Mouse (Mus musculus) neural tube, embryonic 12.5 days (tissue): ENCODE results near the gene Fdx1l. TPM values are rescaled to one million over a fixed set of nuclear protein-coding genes. Genes with fewer than 3 reads are reported as not detected.

Experiments used
- ATAC-seq: fragments of 200-750 bp; cut with Nextera tagmentation; 2 replicates; pipeline ENCODE4 v1.8.0; 2017; ENCODE audit warnings: low read depth, mild to moderate bottlenecking, moderate TSS enrichment, moderate library complexity; ENCODE audit not compliant: low FRiP score
- H3K27ac ChIP-seq: fragments of 300-500 bp; sonication (generic); 2 replicates; pipeline ENCODE4 v1.5.1; 2016
- H3K27me3 ChIP-seq: fragments of 300-500 bp; sonication (generic); replicated peaks from 2 replicates; pipeline ENCODE4 v1.6.1; 2016; ENCODE audit warnings: mild to moderate bottlenecking
- H3K36me3 ChIP-seq: fragments of 300-500 bp; sonication (generic); 2 replicates; pipeline ENCODE4 v1.6.1; 2016; ENCODE audit warnings: mild to moderate bottlenecking
- H3K4me1 ChIP-seq: fragments of 300-500 bp; sonication (generic); 2 replicates; pipeline ENCODE4 v1.6.1; 2016
- H3K4me2 ChIP-seq: fragments of 300-500 bp; sonication (generic); replicated peaks from 2 replicates; pipeline ENCODE4 v1.6.1; 2016; ENCODE audit warnings: mild to moderate bottlenecking
- H3K4me3 ChIP-seq: fragments of 300-500 bp; sonication (generic); 2 replicates; pipeline ENCODE4 v1.5.1; 2016
- H3K9ac ChIP-seq: fragments of 300-500 bp; sonication (generic); 2 replicates; pipeline ENCODE4 v1.6.1; 2016; ENCODE audit warnings: mild to moderate bottlenecking
- H3K9me3 ChIP-seq: fragments of 300-500 bp; sonication (generic); 2 replicates; pipeline ENCODE4 v1.6.1; 2016; ENCODE audit warnings: mild to moderate bottlenecking
- WGBS: fragments of 180-500 bp; shearing (Covaris S2); methylation state at CpG from one replicate; pipeline ENCODE4 v1.1.7; 2016; 5-methylcytosine and 5-hydroxymethylcytosine counted together
- polyA plus RNA-seq: library from polyadenylated mRNA; unstranded; fragments of >200 nt; fragmentation: Nextera tagmentation; extraction: Ambion mirVana; gene quantifications from 2 replicates; pipeline ENCODE4 v1.2.1, GENCODE M21; 2016

Gene Fdx1l
- polyA plus RNA-seq: 44.0 and 57.0 TPM in 2 replicates

DNA sequence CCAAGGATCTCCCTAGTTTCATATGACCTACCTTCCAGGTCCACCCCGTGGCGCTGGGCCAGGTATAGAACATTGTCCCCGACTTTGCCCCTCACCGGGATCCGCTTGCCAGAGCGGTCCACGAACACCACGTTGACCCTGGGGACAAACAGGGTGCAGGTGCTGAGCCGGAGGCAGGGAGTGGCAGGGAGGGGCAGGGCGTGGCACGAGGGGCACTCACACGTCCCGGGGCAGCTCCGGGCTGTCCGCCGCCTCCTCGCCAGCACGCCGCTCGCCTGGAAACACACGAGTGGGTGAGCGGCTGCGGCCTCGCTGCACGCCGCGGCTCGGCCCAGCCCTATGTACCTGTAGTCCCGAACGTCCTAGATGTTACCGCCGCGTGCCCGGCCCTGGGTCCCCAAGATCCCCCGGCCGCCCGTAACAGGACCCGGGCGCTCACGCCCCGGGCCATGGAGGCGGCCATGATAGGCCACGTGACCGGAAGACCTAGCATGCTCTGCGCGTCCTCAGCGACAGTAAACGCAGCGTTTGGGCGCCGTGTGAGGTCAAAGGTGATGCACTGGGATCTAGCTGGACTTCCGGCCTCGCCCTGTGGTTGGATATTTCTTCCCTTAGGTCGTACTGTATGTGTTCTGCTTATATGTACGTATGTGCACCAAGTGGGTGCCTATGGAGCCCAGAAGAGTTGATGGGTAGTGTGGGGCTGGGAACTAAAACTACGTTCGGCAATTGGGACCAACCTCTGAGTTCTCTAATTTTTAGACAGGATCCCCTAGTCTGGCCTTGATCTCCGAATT is at the start of gene Fdx1l, which contains the start of gene Gm49373:
TSS of gene Fdx1l (minus strand) at position 571 of the 797 bp plus-strand sequence.
TSS of gene Gm49373 (minus strand) at position 53 of the 797 bp plus-strand sequence.
- WGBS: 3% methylated on average over 58 of the region's 58 CpGs
- Histone ChIP-seq H3K27ac (0 out of 2 replicates have a peak within 1 kb of the TSS, but pooled peaks have one; percentile 10), H3K4me2 (peak within 1 kb of the TSS; percentile 83), H3K9ac (peak within 1 kb of the TSS; percentile 82), H3K36me3 (peaks cover 41% of the 10 kb centered on the region), H3K4me1 (peaks cover 13% of the 10 kb centered on the region), H3K9me3 (no peaks in the 10 kb centered on the region), H3K27me3 (no peaks in the 10 kb centered on the region), H3K4me3 (peak within 1 kb of the TSS; percentile 80)
- peak; percentile 93 for ATAC-seq

DNA sequence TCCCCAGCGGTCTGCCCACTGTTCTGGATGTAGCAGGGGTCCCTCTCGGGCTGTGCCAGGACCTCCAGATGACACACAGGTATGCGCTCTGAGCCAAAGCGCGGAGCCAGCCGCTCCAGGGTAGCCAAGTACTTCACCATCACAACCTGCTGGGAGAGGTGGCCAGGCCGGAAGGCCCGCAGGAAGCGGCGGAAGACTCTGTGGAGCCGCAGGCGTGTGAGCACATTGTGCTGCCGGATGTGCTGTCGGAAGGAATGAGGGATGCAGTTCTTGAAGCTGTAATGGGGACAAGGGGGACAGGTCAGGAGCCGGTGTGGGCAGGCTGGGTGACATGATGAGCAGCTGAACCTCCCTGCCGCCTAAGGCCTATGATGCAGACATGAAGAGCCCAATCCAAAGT is 48.1 kb upstream of the Fdx1l start:
- H3K4me3 ChIP-seq: no peak overlapping the region
- no peaks in the 10 kb centered on the region for H3K27me3 ChIP-seq
- ATAC-seq: no peak
- 0 out of 2 replicates have a peak overlapping the region, but pooled peaks have one; percentile 17 for H3K9ac ChIP-seq
- no peaks in the 10 kb centered on the region for H3K4me1 ChIP-seq
- H3K9me3 ChIP-seq: no peaks in the 10 kb centered on the region
- H3K36me3 ChIP-seq: peaks cover 37% of the 10 kb centered on the region
- 88% methylated on average over 16 of the region's 16 CpGs for whole genome bisulfite sequencing
- no peak overlapping the region for H3K27ac ChIP-seq
- H3K4me2 ChIP-seq: no peak overlapping the region

DNA sequence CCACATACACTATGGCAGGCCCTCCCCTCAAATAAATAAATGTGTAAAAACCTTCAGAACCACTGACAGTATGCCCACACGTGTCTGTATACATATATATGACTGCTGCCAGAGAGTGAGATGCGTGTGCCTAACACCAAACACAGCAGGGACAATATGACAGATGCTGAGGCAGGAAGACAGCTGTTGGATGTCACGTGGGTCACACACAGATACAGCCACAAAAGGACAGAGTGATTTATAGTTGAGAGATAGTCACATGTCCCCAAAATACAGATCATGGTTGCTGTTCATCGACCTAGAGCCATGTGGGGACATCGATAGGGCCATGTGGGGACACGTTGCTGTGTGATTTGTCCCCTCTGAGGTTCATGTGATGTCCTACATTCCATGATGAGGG is 43.7 kb upstream of the Fdx1l start:
- Histone ChIP-seq H3K9ac (no peak overlapping the region), H3K4me2 (no peak overlapping the region), H3K36me3 (peaks cover 16% of the 10 kb centered on the region), H3K9me3 (no peaks in the 10 kb centered on the region), H3K27me3 (no peaks in the 10 kb centered on the region), H3K27ac (no peak overlapping the region), H3K4me3 (no peak overlapping the region), H3K4me1 (no peaks in the 10 kb centered on the region)
- no peak for ATAC-seq
- WGBS: 77% methylated on average over 6 of the region's 6 CpGs

DNA sequence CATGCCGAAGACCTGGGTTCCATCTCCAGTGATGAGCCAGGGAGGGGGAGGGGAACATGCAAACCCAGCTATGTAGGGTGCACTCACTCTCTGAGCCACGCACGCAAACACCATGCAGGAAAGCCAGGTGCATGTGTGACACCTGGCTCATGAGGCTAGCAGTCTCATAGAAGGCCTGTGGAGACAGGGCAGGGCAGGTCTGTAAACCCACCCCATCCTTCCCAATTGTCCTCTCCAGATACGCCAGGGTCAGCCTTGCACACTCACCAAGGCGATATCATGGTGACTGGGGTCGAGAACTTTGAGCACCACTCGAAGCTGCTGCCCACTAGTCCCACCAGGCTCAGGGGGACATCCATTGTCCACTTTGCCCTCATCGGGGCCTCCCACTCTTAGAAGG is 41.7 kb upstream of the Fdx1l start:
- ATAC-seq: no peak
- Histone ChIP-seq H3K27me3 (no peaks in the 10 kb centered on the region), H3K4me2 (no peak overlapping the region), H3K27ac (no peak overlapping the region), H3K9ac (no peak overlapping the region), H3K9me3 (no peaks in the 10 kb centered on the region), H3K36me3 (peaks cover 3% of the 10 kb centered on the region), H3K4me3 (no peak overlapping the region), H3K4me1 (no peaks in the 10 kb centered on the region)
- 89% methylated on average over 8 of the region's 8 CpGs for WGBS

DNA sequence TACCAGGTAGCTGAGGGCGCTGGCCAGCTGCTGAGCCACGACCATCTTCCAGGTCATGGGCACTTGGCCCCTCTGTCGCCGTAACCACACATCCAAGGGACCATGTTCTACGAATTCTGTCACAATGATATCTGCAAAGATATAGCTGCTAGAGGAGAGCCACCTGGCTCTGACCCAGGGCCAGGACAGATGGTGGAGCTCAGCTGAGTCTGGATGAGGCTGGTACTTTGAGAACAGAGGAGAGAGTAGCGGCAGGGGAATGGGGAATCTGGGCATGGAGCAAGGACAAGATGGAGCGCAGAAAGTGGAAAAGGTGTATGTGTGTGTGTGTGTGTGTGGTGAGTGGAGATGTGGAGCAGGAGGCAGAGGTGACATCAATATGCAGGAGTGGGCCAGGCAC is 40.8 kb upstream of the Fdx1l start:
- H3K4me1 ChIP-seq: no peaks in the 10 kb centered on the region
- no peak overlapping the region for H3K9ac ChIP-seq
- H3K27me3 ChIP-seq: no peaks in the 10 kb centered on the region
- no peak overlapping the region for H3K27ac ChIP-seq
- H3K9me3 ChIP-seq: no peaks in the 10 kb centered on the region
- H3K4me2 ChIP-seq: no peak overlapping the region
- H3K36me3 ChIP-seq: no peaks in the 10 kb centered on the region; the same call in 1 of the 2 replicates
- H3K4me3 ChIP-seq: no peak overlapping the region
- ATAC-seq: no peak
- WGBS: 94% methylated on average over 7 of the region's 7 CpGs

DNA sequence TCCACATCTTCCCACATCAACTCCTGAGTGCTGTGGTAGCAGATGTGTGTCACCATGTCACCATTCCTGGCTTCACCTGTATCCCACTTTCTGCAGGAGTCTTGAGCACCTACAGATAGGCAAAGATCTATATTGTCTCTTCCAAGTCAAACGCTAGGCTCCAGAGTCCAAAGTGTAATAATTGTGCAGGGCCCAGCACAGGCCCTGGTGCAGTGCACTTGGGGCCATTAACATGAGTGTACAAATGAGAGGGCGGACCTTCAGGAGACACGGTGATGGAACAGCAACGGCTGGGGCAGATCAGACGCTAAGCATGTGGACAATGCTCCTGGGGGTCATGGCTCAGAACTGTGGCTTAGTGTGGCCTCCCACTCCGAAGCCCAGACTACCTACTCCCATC is 40.3 kb upstream of the Fdx1l start:
- ATAC-seq: no peak
- Histone ChIP-seq H3K4me2 (no peak overlapping the region), H3K4me3 (no peak overlapping the region), H3K36me3 (no peaks in the 10 kb centered on the region; the same call in 1 of the 2 replicates), H3K9ac (no peak overlapping the region), H3K9me3 (no peaks in the 10 kb centered on the region), H3K4me1 (no peaks in the 10 kb centered on the region), H3K27me3 (no peaks in the 10 kb centered on the region), H3K27ac (no peak overlapping the region)
- 92% methylated on average over 6 of the region's 6 CpGs for WGBS

DNA sequence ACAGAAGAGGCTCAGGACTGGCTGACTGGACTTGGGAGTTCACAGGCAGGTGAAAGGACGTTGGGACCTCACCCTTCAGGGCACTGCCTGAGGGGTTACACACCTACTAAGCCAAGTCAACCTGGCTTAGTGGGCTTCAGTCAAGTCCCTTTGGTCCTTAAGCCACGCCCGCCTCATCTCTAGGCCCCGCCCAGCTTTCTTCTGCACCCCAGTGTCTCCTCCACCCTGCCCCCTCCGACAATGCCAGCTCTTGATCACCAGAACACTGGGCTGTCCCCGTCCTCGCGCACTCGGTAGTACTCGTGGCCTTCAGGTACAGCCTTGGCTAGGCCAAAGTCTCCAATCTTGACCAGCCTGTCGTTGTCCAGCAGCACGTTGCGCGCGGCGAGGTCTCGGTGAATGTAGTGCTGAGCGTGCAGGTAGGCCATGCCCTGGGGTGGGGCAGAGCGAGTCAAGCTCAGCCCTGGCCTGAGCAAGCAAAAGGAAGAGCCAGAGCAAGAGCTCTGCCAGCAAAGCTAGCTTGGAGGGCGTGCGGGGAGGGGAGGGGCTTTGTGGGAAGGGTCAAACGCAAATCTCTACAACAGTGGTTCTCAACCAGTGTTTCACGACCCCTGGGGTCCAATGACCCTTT is 34.3 kb upstream of the Fdx1l start:
- Histone ChIP-seq H3K27me3 (no peaks in the 10 kb centered on the region), H3K9ac (no peak overlapping the region), H3K36me3 (0 out of 2 replicates have a peak, but pooled peaks cover 4% of the 10 kb centered on the region), H3K4me3 (no peak overlapping the region), H3K4me2 (no peak overlapping the region), H3K9me3 (no peaks in the 10 kb centered on the region), H3K4me1 (no peaks in the 10 kb centered on the region), H3K27ac (no peak overlapping the region)
- no peak for ATAC-seq
- WGBS: 45% methylated on average over 23 of the region's 23 CpGs

DNA sequence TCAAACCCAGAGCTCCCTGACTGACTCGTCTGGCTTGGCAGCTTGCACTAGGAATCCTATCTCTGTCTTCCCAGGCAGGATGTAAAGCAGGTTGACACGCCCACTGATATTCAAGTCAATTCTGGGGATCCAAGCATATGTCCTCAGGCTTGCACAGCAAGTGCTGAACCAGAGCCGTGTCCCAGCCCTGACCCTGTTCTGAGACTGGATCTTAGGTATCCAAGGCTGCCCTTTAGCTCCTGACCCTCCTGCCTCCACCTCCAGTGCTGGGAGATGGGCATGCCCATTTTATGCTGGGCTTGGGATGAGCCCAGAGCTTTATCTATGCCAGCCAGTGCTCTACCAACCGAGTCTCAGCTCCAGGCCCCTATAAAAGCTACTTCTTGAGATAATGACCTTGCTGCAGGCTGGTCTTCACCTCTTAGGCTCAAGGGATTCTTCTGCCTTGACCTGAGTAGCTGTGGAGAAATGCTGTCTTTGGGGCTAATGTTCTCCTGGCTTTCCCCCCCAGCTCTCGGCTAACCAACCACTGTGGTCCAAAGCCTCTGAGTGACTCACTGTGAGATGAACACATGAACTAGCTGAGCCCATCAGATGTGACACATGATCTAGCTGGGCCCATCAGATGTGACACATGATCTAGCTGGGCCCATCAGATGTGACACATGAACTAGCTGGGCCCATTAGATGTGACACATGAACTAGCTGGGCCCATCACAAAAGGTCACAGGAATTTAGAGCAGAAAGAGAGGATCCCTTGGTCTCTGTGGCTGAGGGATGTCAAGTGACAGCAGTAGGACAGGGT is 32.5 kb upstream of the Fdx1l start:
- Histone ChIP-seq H3K4me3 (no peak overlapping the region), H3K4me2 (no peak overlapping the region), H3K4me1 (no peaks in the 10 kb centered on the region), H3K9me3 (no peaks in the 10 kb centered on the region), H3K27me3 (no peaks in the 10 kb centered on the region), H3K9ac (no peak overlapping the region), H3K27ac (no peak overlapping the region), H3K36me3 (0 out of 2 replicates have a peak, but pooled peaks cover 4% of the 10 kb centered on the region)
- WGBS: 80% methylated on average over 5 of the region's 5 CpGs
- ATAC-seq: no peak

DNA sequence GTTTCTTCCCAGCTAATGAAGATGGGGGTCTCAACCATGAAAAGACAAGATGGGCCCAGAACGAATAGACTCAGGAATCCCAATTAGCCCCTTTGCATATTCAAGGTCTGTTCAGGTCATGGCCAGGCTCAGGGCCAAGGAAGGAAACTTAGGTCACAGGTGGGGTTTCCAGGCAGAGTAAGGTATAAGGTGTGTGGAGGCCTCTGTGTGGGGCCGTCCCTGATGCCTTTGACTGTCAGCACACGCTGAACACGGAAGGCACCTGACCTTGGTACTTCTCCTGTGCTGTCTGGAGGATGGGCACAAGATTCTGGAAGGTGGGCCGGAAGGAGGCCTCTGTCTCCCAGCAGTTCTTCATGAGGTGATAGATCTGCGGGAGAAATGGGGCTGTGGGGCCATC is 31.4 kb upstream of the Fdx1l start:
- no peak overlapping the region for H3K9ac ChIP-seq
- no peak overlapping the region for H3K27ac ChIP-seq
- no peak overlapping the region for H3K4me3 ChIP-seq
- 0 out of 2 replicates have a peak, but pooled peaks cover 4% of the 10 kb centered on the region for H3K36me3 ChIP-seq
- H3K4me2 ChIP-seq: no peak overlapping the region
- H3K27me3 ChIP-seq: no peaks in the 10 kb centered on the region
- no peak for ATAC-seq
- H3K9me3 ChIP-seq: no peaks in the 10 kb centered on the region
- H3K4me1 ChIP-seq: no peaks in the 10 kb centered on the region
- 83% methylated on average over 6 of the region's 6 CpGs for WGBS

DNA sequence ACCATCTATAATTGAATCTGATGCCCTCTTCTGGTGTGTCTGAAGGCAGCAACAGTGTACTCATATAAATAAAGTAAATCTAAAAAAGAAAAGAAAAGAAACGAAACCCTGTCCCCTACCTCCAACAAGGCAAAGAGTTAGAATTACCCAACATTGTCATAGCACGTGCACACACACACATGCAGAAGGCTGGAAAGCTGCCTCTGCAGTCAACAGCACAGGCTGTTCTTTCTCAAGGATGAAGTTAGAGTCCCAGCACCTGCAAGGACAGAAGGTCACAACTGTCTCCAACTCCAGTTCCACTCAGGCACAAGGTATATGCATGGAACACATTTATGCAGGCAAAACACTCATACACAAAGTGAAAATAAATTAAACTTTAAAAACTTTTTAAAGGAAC is 28.7 kb upstream of the Fdx1l start:
- no peak for ATAC-seq
- Histone ChIP-seq H3K27ac (no peak overlapping the region), H3K27me3 (no peaks in the 10 kb centered on the region), H3K4me1 (no peaks in the 10 kb centered on the region), H3K4me3 (no peak overlapping the region), H3K36me3 (no peaks in the 10 kb centered on the region), H3K9ac (no peak overlapping the region), H3K4me2 (no peak overlapping the region), H3K9me3 (no peaks in the 10 kb centered on the region)
- WGBS: 98% methylated on average over 2 of the region's 2 CpGs

DNA sequence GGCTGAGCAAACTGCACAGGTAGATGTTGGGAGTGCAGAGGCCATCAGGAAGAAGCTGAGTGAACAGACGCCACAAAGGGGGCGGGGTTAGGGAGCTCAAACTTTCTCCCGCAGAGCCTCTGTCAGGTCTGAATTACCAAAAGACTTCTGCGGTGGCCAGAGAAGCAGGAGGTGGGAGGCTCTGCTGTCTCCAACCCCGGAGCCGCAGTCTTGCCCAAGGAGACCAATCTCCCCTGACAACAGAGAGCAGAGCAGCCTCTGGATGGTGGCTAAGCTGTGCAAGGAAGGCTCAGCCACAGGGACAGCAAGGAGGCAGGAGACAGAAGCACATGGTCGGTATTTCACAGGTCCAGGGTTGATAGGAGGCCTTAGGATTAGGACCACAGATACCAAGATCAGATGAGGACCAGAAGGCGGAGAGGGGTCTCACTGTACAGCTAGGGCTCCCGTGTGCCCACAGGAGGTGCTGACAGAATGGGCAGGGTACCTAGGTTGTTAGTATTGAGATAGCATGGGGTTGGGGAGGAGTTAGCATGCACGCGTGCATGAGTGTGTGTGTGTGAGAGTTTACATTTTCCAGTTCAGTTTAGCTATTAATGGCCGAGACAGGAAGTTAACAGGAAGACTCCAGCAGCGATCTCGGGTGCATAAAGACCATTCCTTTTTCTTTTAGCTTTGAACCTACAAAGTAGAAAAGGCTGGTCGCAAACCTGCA is 27.2 kb upstream of the Fdx1l start:
- no peak overlapping the region for H3K9ac ChIP-seq
- WGBS: 53% methylated on average over 15 of the region's 15 CpGs
- H3K27ac ChIP-seq: no peak overlapping the region

More for the DNA sequence above, 27.2 kb upstream of the Fdx1l start:
- ATAC-seq: no peak
- Histone ChIP-seq H3K36me3 (no peaks in the 10 kb centered on the region), H3K4me2 (no peak overlapping the region), H3K27me3 (no peaks in the 10 kb centered on the region), H3K9me3 (no peaks in the 10 kb centered on the region), H3K4me3 (no peak overlapping the region), H3K4me1 (no peaks in the 10 kb centered on the region)
